Mouse (Mus musculus) embryonic facial prominence, embryonic 10.5 days (tissue): ENCODE measurements around the gene Acrbp. TPM values are rescaled to one million over a fixed set of nuclear protein-coding genes. Genes with fewer than 3 reads are reported as not detected.

Experiments
- DNase-seq: peaks from one replicate; pipeline ENCODE4 v3.0.0-alpha.2; 2017; ENCODE audit warnings: low spot score
- H3K27ac ChIP-seq: fragments of 300-500 bp; sonication (generic); replicated peaks from 2 replicates; pipeline ENCODE4 v1.5.1; 2016; ENCODE audit warnings: mild to moderate bottlenecking
- H3K27me3 ChIP-seq: fragments of 300-500 bp; sonication (generic); replicated peaks from 2 replicates; pipeline ENCODE4 v1.6.1; 2016; ENCODE audit warnings: low read depth, mild to moderate bottlenecking; ENCODE audit not compliant: poor library complexity, severe bottlenecking
- H3K36me3 ChIP-seq: fragments of 300-500 bp; sonication (generic); replicated peaks from 2 replicates; pipeline ENCODE4 v1.6.1; 2016; ENCODE audit warnings: mild to moderate bottlenecking, moderate library complexity
- H3K4me1 ChIP-seq: fragments of 300-500 bp; sonication (generic); 2 replicates; pipeline ENCODE4 v1.6.1; 2016
- H3K4me3 ChIP-seq: fragments of 300-500 bp; sonication (generic); 2 replicates; pipeline ENCODE4 v1.5.1; 2016; ENCODE audit warnings: mild to moderate bottlenecking, moderate library complexity
- H3K9me3 ChIP-seq: fragments of 300-500 bp; sonication (generic); 2 replicates; pipeline ENCODE4 v1.6.1; 2016; ENCODE audit warnings: mild to moderate bottlenecking
- WGBS: fragments of 180-500 bp; shearing (Covaris S2); methylation state at CpG from one replicate; pipeline ENCODE4 v1.1.7; 2016; 5-methylcytosine and 5-hydroxymethylcytosine counted together
- polyA plus RNA-seq: library from polyadenylated mRNA; unstranded; fragments of >200 nt; fragmentation: Nextera tagmentation; extraction: Ambion mirVana; gene quantifications from 2 replicates; pipeline ENCODE4 v1.2.1, GENCODE M21; 2016

Acrbp gene
- polyA plus RNA-seq, 1 experiment from 2014 or later, result 15.9 TPM

DNA sequence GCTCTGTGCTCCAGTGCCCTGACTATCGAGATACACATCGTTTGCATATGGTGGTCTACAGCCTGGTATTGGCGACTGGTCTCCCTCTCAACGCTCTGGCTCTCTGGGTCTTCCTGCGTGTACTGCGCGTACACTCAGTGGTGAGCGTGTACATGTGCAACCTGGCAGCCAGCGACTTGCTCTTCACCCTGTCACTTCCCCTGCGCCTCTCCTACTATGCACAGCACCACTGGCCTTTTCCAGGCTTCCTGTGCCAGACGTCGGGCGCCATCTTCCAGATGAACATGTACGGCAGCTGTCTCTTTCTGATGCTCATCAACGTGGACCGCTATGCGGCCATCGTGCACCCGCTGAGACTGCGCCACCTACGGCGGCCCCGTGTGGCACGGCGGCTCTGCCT lies 31.9 kb downstream of the Acrbp start:
- Histone ChIP-seq H3K27ac (peak overlapping the region; percentile 88), H3K27me3 (peaks cover 24% of the 10 kb centered on the region), H3K36me3 (no peaks in the 10 kb centered on the region), H3K4me1 (peaks cover 22% of the 10 kb centered on the region), H3K4me3 (peak overlapping the region; percentile 64), H3K9me3 (no peaks in the 10 kb centered on the region)
- no peak for DNase-seq
- WGBS, result 27% methylated on average over 25 of the region's 25 CpGs

DNA sequence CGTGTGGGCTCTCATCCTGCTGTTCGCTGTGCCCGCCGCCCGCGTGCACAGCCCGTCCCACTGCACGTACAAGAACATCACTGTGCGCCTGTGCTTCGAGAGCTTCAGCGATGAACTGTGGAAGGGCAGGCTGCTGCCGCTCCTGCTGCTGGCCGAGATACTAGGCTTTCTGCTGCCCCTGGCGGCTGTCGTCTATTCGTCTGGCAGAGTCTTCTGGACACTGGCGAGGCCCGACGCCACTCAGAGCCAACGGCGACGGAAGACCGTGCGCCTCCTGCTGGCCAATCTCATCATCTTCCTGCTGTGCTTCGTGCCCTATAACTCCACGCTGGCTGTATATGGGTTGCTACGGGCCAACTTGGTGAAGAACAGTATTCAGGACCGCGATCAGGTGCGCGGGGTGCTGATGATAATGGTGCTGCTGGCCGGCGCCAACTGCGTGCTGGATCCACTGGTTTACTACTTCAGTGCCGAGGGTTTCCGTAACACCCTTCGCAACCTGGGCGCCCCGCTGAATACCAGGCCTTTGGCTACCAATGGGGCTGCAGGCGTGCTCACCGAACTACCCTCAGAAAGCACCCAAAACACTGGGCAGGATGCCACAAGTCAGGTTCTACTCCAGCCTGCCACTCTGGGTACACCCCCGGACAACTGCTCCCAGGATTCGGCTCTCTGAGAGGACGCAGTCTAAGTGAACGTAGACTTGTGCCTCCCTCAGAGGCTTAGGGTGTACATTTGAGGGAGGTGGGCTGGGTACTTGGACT lies 32.5 kb downstream of the Acrbp start:
- Histone ChIP-seq H3K4me3 (peak overlapping the region; percentile 64), H3K36me3 (no peaks in the 10 kb centered on the region), H3K27me3 (peaks cover 24% of the 10 kb centered on the region), H3K27ac (peak overlapping the region; percentile 88), H3K4me1 (peaks cover 22% of the 10 kb centered on the region), H3K9me3 (no peaks in the 10 kb centered on the region)
- WGBS, result 21% methylated on average over 45 of the region's 45 CpGs
- DNase-seq, result peak; percentile 94

DNA sequence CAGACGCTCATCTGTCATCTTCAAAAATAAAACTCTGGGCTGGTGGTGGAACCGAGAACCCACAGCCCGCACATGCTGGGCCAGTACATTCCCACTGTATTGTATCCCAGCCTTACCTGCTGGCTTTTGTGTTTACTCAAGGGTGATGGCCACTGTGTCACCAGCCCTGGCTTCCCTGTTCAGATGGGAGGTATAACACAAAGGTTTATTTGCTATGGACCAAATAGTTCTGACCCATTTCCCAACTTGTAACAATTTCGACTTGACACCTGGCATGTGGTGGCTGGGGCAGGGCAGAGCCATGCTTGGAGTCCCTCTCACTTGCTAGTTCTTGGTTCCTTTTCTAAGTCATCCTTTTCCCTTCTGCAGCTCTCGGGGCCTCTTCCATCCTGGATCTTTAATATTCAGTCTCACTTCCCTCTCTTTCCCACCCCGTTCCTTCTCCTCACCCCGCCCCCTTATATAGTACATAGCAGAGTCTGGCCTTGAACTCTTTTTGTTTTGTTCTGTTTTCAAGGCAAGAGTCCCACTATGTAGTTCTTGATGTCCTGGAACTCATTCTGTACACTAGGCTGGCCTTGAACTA lies 33.4 kb downstream of the Acrbp start:
- no peak for DNase-seq
- Histone ChIP-seq H3K36me3 (no peaks in the 10 kb centered on the region), H3K27me3 (peaks cover 24% of the 10 kb centered on the region), H3K4me3 (no peak overlapping the region), H3K27ac (no peak overlapping the region), H3K4me1 (peaks cover 24% of the 10 kb centered on the region), H3K9me3 (no peaks in the 10 kb centered on the region)
- WGBS, result 92% methylated on average over 7 of the region's 7 CpGs

DNA sequence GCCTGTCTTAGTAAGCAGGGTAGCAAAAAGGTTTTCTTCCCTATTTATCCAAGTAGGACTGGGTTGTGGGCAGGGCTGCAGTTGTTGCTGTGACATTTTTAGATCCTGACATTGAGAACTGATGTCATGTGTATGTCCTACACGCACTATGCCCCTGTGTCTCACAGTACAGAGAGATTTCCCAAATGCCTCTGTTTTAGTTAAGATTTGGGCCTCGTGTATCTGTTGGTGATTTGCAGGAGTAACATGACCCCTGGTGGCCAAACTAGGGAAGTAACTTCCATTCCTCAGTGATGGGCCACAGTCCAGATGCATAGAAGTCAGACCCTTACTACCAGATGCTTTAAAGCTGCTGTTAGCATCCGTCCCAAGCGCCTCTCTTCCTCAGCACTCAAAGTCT lies 34.9 kb downstream of the Acrbp start:
- Histone ChIP-seq H3K36me3 (no peaks in the 10 kb centered on the region), H3K4me1 (peaks cover 39% of the 10 kb centered on the region), H3K9me3 (no peaks in the 10 kb centered on the region), H3K27me3 (peaks cover 24% of the 10 kb centered on the region), H3K27ac (0 out of 2 replicates have a peak overlapping the region, but pooled peaks have one; percentile 0), H3K4me3 (no peak overlapping the region)
- peak; percentile 71 for DNase-seq
- 5% methylated on average over 4 of the region's 4 CpGs for WGBS

DNA sequence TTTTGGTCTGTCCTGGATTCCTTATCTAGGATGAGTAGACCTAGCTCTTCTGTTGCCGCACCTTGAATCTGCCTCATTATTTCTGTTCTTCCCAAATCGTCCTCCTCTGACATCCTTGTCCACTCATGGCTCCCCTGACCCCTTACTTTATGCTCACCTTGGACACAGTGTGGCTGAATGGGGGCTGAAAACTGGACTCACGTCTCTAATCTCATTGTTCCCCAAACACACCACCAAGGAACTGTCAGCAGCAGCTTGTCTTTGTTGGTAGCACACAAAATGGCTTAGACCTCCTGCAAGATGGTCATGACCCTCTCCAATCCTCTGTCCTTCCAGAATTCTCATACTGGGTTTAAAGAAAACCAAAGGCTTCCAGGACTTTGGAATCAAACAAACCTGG lies 38.4 kb downstream of the Acrbp start:
- no peaks in the 10 kb centered on the region for H3K36me3 ChIP-seq
- H3K9me3 ChIP-seq, result no peaks in the 10 kb centered on the region
- no peak for DNase-seq
- H3K4me3 ChIP-seq, result 0 out of 2 replicates have a peak overlapping the region, but pooled peaks have one; percentile 46
- 0 out of 2 replicates have a peak, but pooled peaks cover 6% of the 10 kb centered on the region for H3K27me3 ChIP-seq
- 81% methylated on average over 3 of the region's 3 CpGs for WGBS
- H3K27ac ChIP-seq, result peak overlapping the region; percentile 94
- peaks cover 41% of the 10 kb centered on the region for H3K4me1 ChIP-seq

DNA sequence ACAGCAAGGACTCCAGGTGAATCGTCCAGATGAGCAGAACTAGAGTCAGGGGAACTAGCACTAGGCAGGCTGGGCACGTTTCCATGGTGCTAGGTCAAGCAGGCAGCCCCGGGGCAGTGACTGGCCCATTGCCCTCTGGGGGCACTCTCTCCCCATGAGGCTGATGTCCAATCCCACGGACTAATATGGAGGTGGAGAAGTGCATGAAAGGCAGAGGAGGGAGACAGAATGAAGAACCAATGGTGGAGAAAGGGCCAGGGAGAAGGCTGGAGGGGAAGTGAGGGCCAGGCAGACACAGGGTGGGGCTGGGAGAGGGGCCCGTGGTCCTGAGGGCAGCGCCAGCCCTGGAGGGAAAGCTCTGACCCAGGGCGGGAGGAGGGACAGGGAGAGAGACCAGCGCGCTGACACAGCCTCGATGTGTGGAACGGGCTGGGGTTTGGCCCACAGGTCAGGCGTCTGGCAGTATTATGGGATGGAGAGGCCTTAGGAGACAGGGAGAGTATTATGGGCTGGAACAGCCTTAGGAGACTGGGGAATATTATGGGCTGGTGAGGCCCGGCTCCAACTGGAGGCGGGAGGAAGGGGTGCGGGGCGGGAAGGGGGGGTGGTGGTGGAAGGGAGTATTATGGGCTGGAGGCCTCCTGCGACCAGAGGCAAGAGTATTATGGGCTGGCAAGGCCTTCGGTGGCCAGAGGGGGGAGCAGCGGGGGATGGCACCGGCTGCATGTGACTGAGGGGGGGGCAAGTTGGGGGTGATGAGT lies 39.3 kb downstream of the Acrbp start:
- Histone ChIP-seq H3K9me3 (no peaks in the 10 kb centered on the region), H3K36me3 (no peaks in the 10 kb centered on the region), H3K27ac (peak overlapping the region; percentile 94), H3K27me3 (no peaks in the 10 kb centered on the region), H3K4me3 (peak overlapping the region; percentile 46), H3K4me1 (peaks cover 38% of the 10 kb centered on the region)
- peak; percentile 92 for DNase-seq
- 3% methylated on average over 20 of the region's 20 CpGs for WGBS

DNA sequence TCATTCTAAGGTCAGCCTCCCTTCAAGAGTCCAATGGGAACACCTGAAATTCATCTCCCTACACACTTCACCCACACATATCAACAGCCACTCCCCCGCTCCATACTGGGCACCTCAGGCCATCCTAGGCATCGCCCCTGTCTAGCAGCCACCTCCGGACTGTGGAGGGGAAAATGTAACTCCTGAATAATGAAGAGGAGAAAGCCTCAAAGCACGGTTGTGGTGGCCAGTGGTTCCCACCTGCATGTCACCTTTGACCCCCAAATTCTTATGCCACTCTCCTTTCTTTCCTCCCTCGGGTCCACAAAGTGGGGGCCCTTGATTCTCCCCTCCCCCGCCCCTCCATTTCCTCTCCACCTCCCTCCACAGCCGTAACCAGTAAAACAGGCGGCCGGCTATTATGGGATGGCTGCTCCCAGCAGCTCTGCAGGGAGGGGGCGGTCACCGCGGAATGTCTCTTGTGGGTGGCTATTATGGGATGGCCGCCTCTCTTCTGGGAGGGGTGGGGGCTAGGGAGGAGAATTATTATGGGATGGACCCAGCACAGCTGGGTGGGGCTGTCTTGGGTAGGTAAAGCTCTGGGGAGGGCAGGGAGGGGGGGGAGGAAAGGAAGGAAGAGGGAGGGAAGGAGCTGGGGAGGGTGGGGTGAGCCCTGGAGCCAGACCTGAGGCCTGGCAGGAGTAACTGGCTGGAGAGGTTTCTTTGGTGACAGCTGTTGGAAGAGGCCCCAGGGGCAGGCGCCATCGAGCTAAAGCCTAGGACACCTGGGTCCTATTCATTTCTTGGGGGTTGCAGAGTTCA lies 40.2 kb downstream of the Acrbp start:
- H3K27ac ChIP-seq, result peak overlapping the region; percentile 94
- peaks cover 32% of the 10 kb centered on the region for H3K4me1 ChIP-seq
- peak overlapping the region; percentile 46 for H3K4me3 ChIP-seq
- H3K27me3 ChIP-seq, result no peaks in the 10 kb centered on the region
- peak; percentile 85 for DNase-seq
- H3K36me3 ChIP-seq, result no peaks in the 10 kb centered on the region
- no peaks in the 10 kb centered on the region for H3K9me3 ChIP-seq
- WGBS, result 3% methylated on average over 15 of the region's 15 CpGs

DNA sequence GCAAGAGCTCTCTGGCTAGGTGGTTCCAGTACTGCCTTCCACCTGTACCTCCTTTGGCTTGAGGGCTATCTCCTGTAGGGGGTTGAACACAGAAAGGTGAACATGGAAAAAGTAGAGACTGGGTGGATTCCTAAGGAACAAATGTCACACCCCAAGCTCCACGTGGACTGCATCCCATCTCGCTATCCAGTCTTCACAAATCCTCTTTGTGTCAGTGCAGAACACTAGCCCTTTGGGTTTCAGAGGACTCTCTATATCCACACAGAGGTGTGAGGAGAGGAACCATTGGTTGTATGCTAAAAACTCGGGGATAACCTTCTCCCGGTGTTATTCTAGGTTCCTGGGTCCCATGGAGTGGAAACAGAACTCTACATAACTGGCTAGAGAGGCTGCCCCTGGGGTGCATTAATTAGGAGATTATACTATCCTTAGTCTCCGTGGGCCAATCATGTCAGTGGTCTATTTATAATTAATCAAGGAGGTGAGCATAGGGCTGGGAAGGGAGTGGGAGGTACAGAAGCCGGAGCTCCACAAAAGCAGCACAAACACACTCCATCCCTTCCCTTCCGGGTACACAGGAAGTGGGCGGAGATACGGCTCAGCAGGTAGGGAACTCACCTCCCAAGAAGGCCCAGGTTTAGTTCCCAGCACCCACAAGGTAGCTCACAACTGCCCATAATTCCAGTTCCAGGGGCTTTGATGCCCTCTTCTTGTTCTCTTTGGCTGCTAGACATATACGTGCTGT lies 41.0 kb downstream of the Acrbp start:
- DNase-seq, result no peak
- peaks cover 37% of the 10 kb centered on the region for H3K4me1 ChIP-seq
- no peaks in the 10 kb centered on the region for H3K27me3 ChIP-seq
- no peaks in the 10 kb centered on the region for H3K9me3 ChIP-seq
- H3K36me3 ChIP-seq, result no peaks in the 10 kb centered on the region
- H3K4me3 ChIP-seq, result peak overlapping the region; percentile 46
- WGBS, result 57% methylated on average over 10 of the region's 10 CpGs
- peak overlapping the region; percentile 94 for H3K27ac ChIP-seq

DNA sequence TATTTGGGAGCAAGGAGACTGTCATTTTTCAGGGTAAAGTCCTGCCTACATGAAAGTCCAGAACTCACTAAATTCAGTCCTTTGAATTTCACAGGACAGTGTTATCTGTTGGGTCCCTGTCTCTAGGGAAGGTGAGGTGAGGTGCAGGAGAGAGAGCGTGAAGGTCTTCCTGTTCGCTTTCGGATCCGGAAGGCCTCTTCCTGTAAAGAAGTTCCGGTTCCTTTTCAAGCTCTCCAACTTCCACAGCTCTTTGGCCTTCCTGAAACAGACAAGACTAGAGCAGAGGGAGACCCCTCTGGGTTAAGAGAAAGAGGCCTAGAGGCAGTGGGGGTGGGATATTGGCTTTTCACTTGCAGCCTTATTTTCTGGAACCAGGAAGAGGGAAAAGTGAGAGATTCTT lies 42.9 kb downstream of the Acrbp start:
- no peak overlapping the region for H3K4me3 ChIP-seq
- no peaks in the 10 kb centered on the region for H3K27me3 ChIP-seq
- 0 out of 2 replicates have a peak, but pooled peaks cover 4% of the 10 kb centered on the region for H3K36me3 ChIP-seq
- peaks cover 51% of the 10 kb centered on the region for H3K4me1 ChIP-seq
- H3K9me3 ChIP-seq, result no peaks in the 10 kb centered on the region
- H3K27ac ChIP-seq, result no peak overlapping the region
- DNase-seq, result no peak
- WGBS, result 87% methylated on average over 5 of the region's 5 CpGs

DNA sequence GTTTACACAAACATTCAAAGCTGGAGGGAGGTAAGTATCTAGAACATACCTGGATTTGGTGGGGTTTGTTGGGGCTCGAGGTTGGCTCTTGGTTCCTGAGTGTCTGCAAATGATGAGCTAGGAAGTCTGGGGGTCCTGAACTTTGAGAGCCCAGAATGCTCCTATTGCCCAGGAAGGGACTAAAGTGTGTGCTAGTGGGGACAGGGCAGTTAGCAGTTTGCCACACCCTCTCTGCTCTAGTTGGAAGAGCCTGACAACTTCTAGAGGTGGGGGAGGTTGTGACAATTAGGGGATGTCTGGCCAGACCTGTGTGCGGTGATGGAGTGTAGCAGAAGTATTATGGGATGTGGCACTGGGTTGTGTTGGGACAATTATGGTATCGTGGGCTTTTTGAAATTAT lies 45.4 kb downstream of the Acrbp start:
- 70% methylated on average over 3 of the region's 3 CpGs for WGBS
- DNase-seq, result no peak
- Histone ChIP-seq H3K27ac (peak overlapping the region; percentile 96; the same call in 1 of the 2 replicates), H3K4me3 (peak overlapping the region; percentile 100; the same call in 1 of the 2 replicates), H3K36me3 (peaks cover 27% of the 10 kb centered on the region), H3K9me3 (no peaks in the 10 kb centered on the region), H3K27me3 (no peaks in the 10 kb centered on the region), H3K4me1 (peaks cover 55% of the 10 kb centered on the region)

DNA sequence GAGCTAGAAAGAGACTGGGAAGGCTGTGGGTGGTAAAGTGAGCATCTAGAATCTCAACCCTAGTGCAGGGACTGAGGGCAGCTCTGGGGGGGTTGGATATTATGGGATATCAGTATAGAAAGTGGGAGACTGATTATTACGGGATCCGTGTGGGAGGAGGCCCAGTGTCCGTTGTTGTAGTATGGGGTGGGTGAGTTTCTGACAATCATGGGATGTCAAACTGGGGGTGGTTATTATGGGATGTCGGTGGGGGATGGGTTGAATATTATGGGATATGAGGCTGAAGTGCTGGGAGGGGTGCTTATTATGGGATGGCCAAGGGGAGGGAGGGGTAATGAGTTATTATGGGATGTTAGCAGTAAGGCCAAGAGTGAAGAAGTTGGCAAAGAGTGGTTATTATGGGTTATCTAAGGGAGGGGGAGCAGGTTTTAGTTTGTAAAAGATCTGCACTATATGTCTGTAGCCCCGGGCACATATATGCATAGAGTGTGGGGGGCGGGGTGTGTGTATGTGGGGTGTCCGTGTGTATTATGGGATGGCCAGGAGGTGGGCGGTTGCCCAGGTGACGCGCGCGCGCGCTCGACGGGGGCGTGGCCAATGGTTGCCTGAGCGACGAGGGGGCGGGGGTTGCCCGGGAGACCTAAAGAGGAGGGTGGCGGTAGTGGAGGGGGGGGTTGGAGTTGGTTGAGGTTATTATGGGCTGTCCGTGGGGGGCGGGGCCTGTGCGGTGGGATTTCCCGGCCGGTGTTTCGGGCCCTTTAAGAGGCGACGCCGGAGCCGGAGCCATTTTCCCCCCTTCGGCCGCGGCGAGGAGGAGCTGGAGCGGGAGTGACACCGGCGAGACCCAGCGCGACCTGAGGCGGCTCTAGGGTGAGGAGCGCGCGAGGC lies 46.1 kb downstream of the Acrbp start, which contains the start of gene Chd4:
Gene Chd4 (plus strand): TSS at position 591 of the 888 bp plus-strand sequence.
- 4% methylated on average over 45 of the region's 45 CpGs for WGBS
- DNase-seq, result peak; percentile 96

More for the DNA sequence above, 46.1 kb downstream of the Acrbp start, which contains the start of gene Chd4:
- Histone ChIP-seq H3K27ac (peak within 1 kb of the TSS; percentile 96), H3K9me3 (no peaks in the 10 kb centered on the region), H3K4me3 (peak within 1 kb of the TSS; percentile 100), H3K4me1 (peaks cover 55% of the 10 kb centered on the region), H3K36me3 (peaks cover 35% of the 10 kb centered on the region), H3K27me3 (no peaks in the 10 kb centered on the region)
